Mouse (Mus musculus) kidney, embryonic 15.5 days (tissue): Measurements from ENCODE around the gene Sipa1l3. TPM values are rescaled to one million over a fixed set of nuclear protein-coding genes. Genes with fewer than 3 reads are reported as not detected.

Experiments
- ATAC-seq: fragments of 200-750 bp; cut with Nextera tagmentation; replicated peaks from 2 replicates; pipeline ENCODE4 v1.8.0; 2017; ENCODE audit warnings: moderate TSS enrichment; ENCODE audit not compliant: low FRiP score
- H3K27ac ChIP-seq: fragments of 300-500 bp; sonication (generic); 2 replicates; pipeline ENCODE4 v1.5.1; 2015; ENCODE audit warnings: mild to moderate bottlenecking, inconsistent platforms
- H3K27me3 ChIP-seq: fragments of 300-500 bp; sonication (generic); 2 replicates; pipeline ENCODE4 v1.6.1; 2015; ENCODE audit warnings: inconsistent platforms
- H3K36me3 ChIP-seq: fragments of 300-500 bp; sonication (generic); 2 replicates; pipeline ENCODE4 v1.6.1; 2015; ENCODE audit warnings: inconsistent platforms
- H3K4me1 ChIP-seq: fragments of 300-500 bp; sonication (generic); 2 replicates; pipeline ENCODE4 v1.6.1; 2015; ENCODE audit warnings: inconsistent platforms
- H3K4me2 ChIP-seq: fragments of 300-500 bp; sonication (generic); 2 replicates; pipeline ENCODE4 v1.6.1; 2015; ENCODE audit warnings: moderate library complexity, mild to moderate bottlenecking, inconsistent platforms
- H3K4me3 ChIP-seq: fragments of 300-500 bp; sonication (generic); replicated peaks from 2 replicates; pipeline ENCODE4 v1.5.1; 2015; ENCODE audit warnings: mild to moderate bottlenecking, inconsistent platforms
- H3K9ac ChIP-seq: fragments of 300-500 bp; sonication (generic); 2 replicates; pipeline ENCODE4 v1.6.1; 2015; ENCODE audit warnings: mild to moderate bottlenecking, inconsistent platforms
- H3K9me3 ChIP-seq: fragments of 300-500 bp; sonication (generic); replicated peaks from 2 replicates; pipeline ENCODE4 v1.6.1; 2016; ENCODE audit warnings: inconsistent platforms
- WGBS: fragments of 180-500 bp; shearing (Covaris S2); methylation state at CpG from one replicate; pipeline ENCODE4 v1.1.7; 2015; ENCODE audit warnings: mixed read lengths; 5-methylcytosine and 5-hydroxymethylcytosine counted together
- polyA plus RNA-seq: library from polyadenylated mRNA; unstranded; fragments of >200 nt; fragmentation: Nextera tagmentation; extraction: Ambion mirVana; gene quantifications from 2 replicates; pipeline ENCODE4 v1.2.1, GENCODE M21; 2015

The Sipa1l3 gene
- polyA plus RNA-seq, 1 experiment from 2014 or later, result 14.4 TPM

DNA sequence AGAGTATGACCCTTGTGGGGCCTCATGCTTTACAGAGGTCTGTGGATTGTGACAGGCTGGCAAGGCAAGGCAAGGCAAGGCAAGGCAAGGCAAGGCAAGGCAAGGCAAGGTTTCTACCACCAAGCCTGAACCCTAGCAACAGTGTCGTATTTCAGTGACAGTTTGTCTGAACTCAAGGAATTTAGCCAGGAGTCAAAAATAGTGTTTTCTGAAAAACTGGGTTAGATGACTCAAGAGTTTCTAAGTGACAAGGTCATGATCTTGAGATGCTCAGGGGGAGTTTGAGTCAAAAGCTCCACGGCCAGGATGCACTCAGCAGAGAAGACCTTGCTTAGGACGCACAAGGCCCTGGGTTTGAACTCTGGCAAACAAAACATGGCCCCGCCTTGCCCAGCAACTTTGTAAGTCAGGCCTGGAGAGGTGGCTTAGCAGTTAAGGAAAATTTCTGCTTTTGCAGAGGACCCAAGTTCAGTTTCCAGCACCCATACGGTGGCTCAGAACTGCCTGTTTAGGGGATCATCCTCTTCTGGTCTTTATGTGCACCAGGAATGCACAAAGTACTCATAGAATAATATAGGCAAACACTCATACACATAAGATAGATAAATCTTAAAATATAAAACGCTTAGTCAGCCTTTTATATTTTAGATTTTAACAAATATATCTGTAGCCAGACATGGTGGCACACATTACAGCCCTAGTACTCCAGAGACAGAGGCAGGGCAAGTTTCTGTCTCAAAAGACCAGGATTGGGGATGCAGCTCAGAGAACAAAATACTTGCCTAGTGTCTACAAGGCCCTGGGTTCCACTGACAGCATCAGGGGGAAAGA, 182.4 kb downstream of the Sipa1l3 start:
- Histone ChIP-seq H3K27me3 (peaks cover 36% of the 10 kb centered on the region), H3K9me3 (no peaks in the 10 kb centered on the region), H3K36me3 (peaks cover 42% of the 10 kb centered on the region), H3K4me1 (peaks cover 16% of the 10 kb centered on the region), H3K27ac (no peak overlapping the region), H3K4me2 (no peak overlapping the region), H3K4me3 (no peak overlapping the region), H3K9ac (no peak overlapping the region)
- ATAC-seq, result no peak
- WGBS, result 80% methylated on average over 6 of the region's 6 CpGs

DNA sequence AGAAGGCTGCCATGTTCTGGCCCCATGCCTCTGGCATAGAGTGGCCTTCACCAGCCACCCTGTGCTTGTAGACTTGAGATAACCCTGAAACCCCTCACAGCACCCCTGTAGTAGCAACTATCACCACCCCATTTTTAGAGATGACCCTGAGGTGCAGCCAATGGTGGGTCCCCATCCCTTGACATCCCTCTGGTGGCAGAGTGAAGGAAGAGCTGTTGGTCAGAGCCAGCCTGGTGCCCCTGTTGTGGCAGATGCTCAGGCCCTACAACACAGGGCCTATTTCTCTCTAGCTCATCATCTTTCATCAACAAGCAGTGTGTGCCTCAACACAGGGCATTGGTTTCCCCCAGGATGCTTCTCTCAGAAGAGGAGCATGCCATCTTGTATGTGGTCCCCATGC, 183.2 kb downstream of the Sipa1l3 start:
- no peak overlapping the region for H3K27ac ChIP-seq
- no peaks in the 10 kb centered on the region for H3K9me3 ChIP-seq
- no peak overlapping the region for H3K9ac ChIP-seq
- peaks cover 16% of the 10 kb centered on the region for H3K4me1 ChIP-seq
- peaks cover 28% of the 10 kb centered on the region for H3K27me3 ChIP-seq
- no peak overlapping the region for H3K4me3 ChIP-seq
- ATAC-seq, result no peak
- no peak overlapping the region for H3K4me2 ChIP-seq
- peaks cover 49% of the 10 kb centered on the region for H3K36me3 ChIP-seq

DNA sequence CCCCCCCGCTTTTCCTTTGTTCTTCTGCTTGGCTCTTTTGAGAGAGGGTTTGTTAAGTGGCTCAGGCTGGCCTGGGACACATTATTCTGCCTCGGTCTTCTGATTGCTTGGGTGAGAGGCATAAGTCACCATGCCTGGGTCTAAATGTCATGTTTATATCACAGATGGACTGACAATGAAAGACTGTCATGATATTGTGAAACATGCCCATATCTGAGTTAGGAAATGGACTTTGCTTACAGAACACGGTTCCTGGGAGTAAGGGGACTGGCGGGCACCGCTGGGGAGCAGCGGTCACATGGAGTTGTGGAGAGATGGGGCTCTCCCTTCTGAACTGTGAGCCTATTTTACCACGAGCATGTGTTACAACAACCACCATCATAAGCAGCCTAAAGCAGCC, 184.3 kb downstream of the Sipa1l3 start:
- 80% methylated on average over 7 of the region's 7 CpGs for WGBS
- Histone ChIP-seq H3K4me3 (no peak overlapping the region), H3K36me3 (peaks cover 56% of the 10 kb centered on the region)

DNA sequence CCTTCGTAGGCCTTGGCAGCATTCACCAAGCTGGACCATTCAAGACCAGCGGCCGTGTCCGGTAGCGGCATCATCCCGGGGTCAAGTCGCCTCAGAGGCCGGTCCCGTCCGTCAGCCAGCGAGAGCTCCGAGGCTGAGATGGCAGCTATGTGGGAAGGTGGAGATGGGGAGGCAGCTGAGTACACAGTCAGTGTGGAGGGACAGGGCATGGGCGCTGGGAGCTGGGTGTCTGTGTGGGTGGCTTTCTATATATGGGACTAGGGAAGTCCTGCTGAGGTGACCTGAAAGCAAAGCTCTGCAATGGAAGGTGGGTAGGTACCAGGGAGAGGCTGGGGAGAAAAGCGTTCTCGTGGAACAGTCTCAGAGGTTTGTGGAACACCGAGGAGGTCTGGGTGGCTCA, 189.5 kb downstream of the Sipa1l3 start:
- 91% methylated on average over 16 of the region's 16 CpGs for WGBS
- H3K4me1 ChIP-seq, result no peaks in the 10 kb centered on the region
- H3K27ac ChIP-seq, result no peak overlapping the region
- H3K9me3 ChIP-seq, result no peaks in the 10 kb centered on the region
- ATAC-seq, result no peak
- no peak overlapping the region for H3K4me2 ChIP-seq
- no peak overlapping the region for H3K9ac ChIP-seq
- no peaks in the 10 kb centered on the region for H3K27me3 ChIP-seq
- H3K4me3 ChIP-seq, result no peak overlapping the region
- H3K36me3 ChIP-seq, result peaks cover 67% of the 10 kb centered on the region

More for the DNA sequence above, 184.3 kb downstream of the Sipa1l3 start:
- Histone ChIP-seq H3K27ac (no peak overlapping the region), H3K4me2 (no peak overlapping the region), H3K4me1 (peaks cover 8% of the 10 kb centered on the region), H3K9me3 (no peaks in the 10 kb centered on the region), H3K27me3 (peaks cover 23% of the 10 kb centered on the region), H3K9ac (no peak overlapping the region)
- ATAC-seq, result no peak

DNA sequence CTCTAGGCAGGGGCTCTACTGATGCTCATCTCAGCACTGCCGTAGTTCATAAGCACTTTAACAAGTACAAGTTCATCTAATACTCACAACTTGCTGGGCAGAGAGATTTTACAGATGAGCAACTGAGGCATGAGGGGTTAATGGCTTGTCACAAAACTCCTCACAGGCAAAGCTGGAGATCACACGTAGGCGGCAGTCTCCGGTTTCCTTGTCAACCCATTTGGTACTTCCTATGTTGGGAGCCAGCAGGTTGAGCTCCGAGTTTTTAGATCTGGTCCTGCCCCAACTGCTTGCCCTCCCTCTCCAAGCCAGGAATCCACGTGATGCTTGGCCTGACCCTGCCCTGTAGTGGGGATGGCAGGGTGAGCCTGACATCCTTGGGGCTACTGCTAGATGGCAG, 191.4 kb downstream of the Sipa1l3 start:
- H3K27me3 ChIP-seq, result no peaks in the 10 kb centered on the region
- 49% methylated on average over 6 of the region's 6 CpGs for WGBS
- H3K9ac ChIP-seq, result no peak overlapping the region
- no peak for ATAC-seq
- H3K4me3 ChIP-seq, result no peak overlapping the region
- H3K4me2 ChIP-seq, result no peak overlapping the region
- H3K27ac ChIP-seq, result no peak overlapping the region
- H3K4me1 ChIP-seq, result no peaks in the 10 kb centered on the region
- H3K36me3 ChIP-seq, result peaks cover 68% of the 10 kb centered on the region
- H3K9me3 ChIP-seq, result no peaks in the 10 kb centered on the region

DNA sequence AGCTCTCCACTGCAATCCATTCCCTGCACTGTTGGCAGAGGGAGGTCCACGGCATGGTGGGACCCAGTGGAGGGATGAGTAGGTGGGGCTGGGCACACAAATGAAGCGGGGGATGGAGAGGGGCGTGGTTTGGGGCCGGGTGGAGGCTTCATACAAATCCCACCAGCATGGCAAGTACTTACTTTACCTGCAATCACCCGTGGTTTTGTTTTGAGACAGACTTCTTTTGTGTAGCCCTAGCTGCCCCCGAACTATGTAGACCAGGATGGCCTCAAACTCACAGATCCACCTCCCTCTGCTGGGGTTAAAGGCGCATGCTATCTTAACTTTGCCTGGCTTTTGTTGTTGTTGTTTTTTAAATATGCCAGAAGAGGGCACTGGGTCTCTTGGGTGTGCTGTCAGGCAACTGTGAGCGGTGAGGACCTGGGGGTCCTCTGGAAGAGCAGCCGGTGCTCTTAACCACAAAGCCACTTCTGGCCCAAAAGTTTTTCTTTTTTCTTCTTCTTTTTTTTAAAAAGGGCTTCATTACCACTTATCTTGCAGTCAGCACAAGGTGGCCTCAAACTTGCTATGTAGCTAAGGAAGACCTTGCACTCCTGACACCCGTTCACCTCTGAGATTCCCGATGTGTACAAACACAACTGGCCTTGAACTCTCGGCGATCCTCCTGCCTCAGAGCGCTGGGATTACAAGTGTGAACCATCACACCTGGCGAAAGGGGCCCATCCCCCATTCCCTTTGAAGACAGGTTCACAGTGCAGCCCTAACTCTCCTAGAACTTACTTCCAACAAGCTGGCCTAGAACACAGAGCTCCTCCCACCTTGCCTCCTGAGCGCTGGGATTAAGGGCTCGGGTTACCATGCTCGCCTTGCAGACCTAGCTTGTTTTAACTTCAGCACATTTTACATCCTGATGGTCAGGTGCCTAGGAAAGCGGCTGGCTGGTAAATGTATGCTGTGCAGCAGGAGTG, 198.8 kb downstream of the Sipa1l3 start:
- Histone ChIP-seq H3K27ac (peak overlapping the region; percentile 38; the same call in 1 of the 2 replicates), H3K4me3 (peak overlapping the region; percentile 5; the same call in 1 of the 2 replicates), H3K9me3 (no peaks in the 10 kb centered on the region), H3K9ac (no peak overlapping the region), H3K4me2 (peak overlapping the region; percentile 50), H3K27me3 (peaks cover 15% of the 10 kb centered on the region), H3K36me3 (peaks cover 16% of the 10 kb centered on the region; the same call in 1 of the 2 replicates), H3K4me1 (peaks cover 49% of the 10 kb centered on the region)
- ATAC-seq, result no peak
- 13% methylated on average over 19 of the region's 19 CpGs for WGBS

DNA sequence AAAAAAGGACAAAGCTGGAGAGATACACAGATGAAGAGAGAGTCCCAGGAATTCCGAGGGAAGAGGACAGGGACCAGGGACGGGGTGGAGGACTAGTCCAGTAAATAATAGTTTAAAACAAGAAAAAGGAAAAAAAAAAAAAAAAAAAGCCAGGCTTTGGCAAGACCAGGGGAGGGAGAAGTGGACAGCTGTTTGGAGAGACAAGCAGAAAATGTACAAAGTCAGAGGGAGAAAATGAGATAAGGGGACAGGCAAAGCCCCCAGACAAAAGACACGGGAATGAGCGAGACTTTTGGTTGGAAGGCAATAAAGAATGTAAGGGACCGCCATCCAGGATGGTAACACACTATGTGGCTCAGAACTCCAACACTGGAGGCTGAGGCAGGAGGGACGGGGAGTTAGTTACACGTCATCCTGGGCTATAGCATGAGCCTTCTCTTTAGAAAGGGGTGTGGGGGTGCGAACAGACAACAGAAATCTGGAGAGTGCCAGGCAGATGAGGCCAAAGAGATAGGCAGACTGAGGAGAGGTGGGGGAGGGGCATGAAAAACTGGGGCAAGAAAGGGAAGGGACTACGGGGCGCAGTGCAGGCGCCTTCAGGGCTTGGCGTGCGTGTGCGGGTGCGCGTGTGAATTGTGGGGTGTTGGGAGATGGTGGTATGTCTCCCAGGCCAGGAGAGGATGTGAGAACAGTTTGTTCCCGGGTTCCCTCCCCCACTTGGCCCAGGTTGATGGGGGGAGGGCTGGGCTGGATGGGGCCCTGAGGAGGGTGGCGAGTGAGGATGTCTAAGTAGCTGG, 200.1 kb downstream of the Sipa1l3 start:
- Histone ChIP-seq H3K4me2 (peak overlapping the region; percentile 50), H3K27me3 (peaks cover 15% of the 10 kb centered on the region), H3K36me3 (peaks cover 8% of the 10 kb centered on the region; the same call in 1 of the 2 replicates), H3K9me3 (no peaks in the 10 kb centered on the region), H3K27ac (peak overlapping the region; percentile 70; the same call in 1 of the 2 replicates), H3K4me3 (peak overlapping the region; percentile 5; the same call in 1 of the 2 replicates), H3K4me1 (peaks cover 52% of the 10 kb centered on the region), H3K9ac (no peak overlapping the region)
- 11% methylated on average over 18 of the region's 18 CpGs for WGBS
- ATAC-seq, result peak; percentile 26

DNA sequence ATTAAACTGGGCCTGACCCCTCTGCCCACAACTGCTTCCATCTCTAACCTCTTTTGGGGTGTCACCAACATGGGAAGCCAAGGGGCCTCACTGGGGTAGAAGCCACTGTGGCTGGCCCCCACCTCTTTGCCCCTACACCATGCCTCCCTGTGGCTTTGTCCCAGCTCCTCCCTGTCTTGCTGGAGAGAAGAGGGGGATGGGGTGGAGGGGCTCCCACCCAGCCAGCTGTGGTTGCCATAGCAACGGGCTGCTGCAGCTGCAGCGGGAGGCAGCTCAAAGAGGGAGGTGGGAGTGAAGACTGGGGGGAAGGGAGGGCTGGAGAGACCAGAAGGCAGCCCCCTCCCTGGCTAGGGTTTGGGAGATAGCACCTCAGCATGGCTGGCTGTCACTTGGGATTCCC, 200.9 kb downstream of the Sipa1l3 start:
- Histone ChIP-seq H3K27me3 (peaks cover 15% of the 10 kb centered on the region), H3K4me2 (peak overlapping the region; percentile 42), H3K36me3 (peaks cover 2% of the 10 kb centered on the region; the same call in 1 of the 2 replicates), H3K27ac (peak overlapping the region; percentile 70), H3K9me3 (no peaks in the 10 kb centered on the region), H3K4me1 (peaks cover 54% of the 10 kb centered on the region), H3K4me3 (no peak overlapping the region), H3K9ac (no peak overlapping the region)
- 0 out of 2 replicates have a peak, but pooled peaks have one; percentile 41 for ATAC-seq
- 0% methylated on average over 2 of the region's 2 CpGs for WGBS

DNA sequence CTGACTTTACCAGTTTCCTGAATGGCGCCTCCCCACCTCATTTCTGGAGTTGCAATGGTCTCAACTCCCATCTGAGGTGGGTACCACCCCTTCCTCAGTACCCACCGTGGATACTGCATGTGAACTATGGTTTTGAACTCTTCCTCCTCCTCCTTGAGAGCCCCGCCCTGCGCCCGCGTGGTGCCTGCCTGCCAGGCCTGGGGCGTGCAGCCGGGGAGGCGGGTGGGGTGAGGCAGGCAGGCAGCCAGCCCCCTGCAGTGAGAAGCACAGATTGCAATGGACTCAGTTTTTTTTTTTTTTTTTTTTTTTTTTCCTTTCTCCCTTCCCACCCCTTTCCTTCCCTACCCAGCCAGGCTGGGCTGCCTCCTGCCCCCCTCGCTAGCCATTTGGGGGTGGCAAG, 201.5 kb downstream of the Sipa1l3 start:
- H3K4me2 ChIP-seq, result peak overlapping the region; percentile 42
- H3K36me3 ChIP-seq, result no peaks in the 10 kb centered on the region
- no peaks in the 10 kb centered on the region for H3K9me3 ChIP-seq
- WGBS, result 7% methylated on average over 8 of the region's 10 CpGs
- H3K27me3 ChIP-seq, result peaks cover 15% of the 10 kb centered on the region
- H3K4me3 ChIP-seq, result no peak overlapping the region
- peaks cover 54% of the 10 kb centered on the region for H3K4me1 ChIP-seq
- no peak for ATAC-seq
- peak overlapping the region; percentile 70 for H3K27ac ChIP-seq
- H3K9ac ChIP-seq, result no peak overlapping the region

DNA sequence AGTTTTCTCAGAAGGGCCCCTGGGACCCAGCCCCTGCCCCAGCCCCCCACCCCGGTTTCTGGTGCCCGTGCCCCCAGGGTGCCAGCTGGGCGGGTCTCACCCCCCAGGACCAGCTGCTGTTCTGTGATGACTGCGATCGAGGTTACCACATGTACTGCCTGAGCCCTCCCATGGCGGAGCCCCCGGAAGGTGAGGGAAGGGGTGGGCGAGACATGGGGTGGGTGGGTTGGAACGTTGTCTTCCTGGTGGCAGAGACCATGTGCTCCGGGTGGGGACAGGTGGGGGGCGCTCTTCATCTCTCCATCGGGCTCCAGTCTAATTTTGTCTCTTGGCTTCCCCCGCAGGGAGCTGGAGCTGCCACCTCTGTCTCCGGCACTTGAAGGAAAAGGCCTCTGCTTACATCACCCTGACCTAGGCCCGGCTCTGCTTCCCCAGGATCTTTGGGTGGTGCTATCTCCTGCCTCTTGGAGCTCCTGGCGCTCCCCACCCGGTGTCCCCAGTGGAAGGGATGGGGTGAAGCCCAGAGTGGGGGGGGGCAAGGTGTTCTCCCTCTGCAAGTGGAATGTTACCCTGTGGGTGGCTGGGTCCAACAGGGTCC, 202.2 kb downstream of the Sipa1l3 start:
- 0 out of 2 replicates have a peak overlapping the region, but pooled peaks have one; percentile 42 for H3K4me2 ChIP-seq
- H3K4me3 ChIP-seq, result no peak overlapping the region

More for the DNA sequence above, 202.2 kb downstream of the Sipa1l3 start:
- H3K9ac ChIP-seq, result no peak overlapping the region
- no peak for ATAC-seq
- H3K9me3 ChIP-seq, result no peaks in the 10 kb centered on the region
- H3K27ac ChIP-seq, result peak overlapping the region; percentile 70
- peaks cover 19% of the 10 kb centered on the region for H3K27me3 ChIP-seq
- peaks cover 54% of the 10 kb centered on the region for H3K4me1 ChIP-seq
- H3K36me3 ChIP-seq, result no peaks in the 10 kb centered on the region
- 68% methylated on average over 17 of the region's 17 CpGs for WGBS
